Mouse (Mus musculus): ENCODE results near the gene Fdx1.

Gene Fdx1

GRCm38 (mm10) chr9:51962975-51963701 lies at the start of gene Fdx1:
TSS of gene Fdx1 (minus strand) at chr9:51963556.
- DNase-seq (ENCODE audit: low spot score in 2 of 2) = peak; percentile 51 to 77

GRCm38 (mm10) chr9:52012781-52013436 lies 49.6 kb upstream of the Fdx1 start:
- no peak for DNase-seq (ENCODE audit: low spot score in 2 of 2)

- DNase-seq (ENCODE audit: low spot score in 2 of 2) = no peak
Measured at GRCm38 (mm10) chr9:52012311-52012710, 49.0 kb upstream of the Fdx1 start.

- no peak for DNase-seq (ENCODE audit: low spot score in 2 of 2)
Measured at GRCm38 (mm10) chr9:52008511-52008910, 45.2 kb upstream of the Fdx1 start.

GRCm38 (mm10) chr9:52007341-52007740 lies 44.0 kb upstream of the Fdx1 start:
- DNase-seq (ENCODE audit: low spot score in 2 of 2) = no peak

GRCm38 (mm10) chr9:52003501-52003900 lies 40.1 kb upstream of the Fdx1 start:
- no peak for DNase-seq (ENCODE audit: low spot score in 2 of 2)

- DNase-seq (ENCODE audit: low spot score in 2 of 2) = no peak
Measured at GRCm38 (mm10) chr9:51995331-51996099, 32.2 kb upstream of the Fdx1 start.

- no peak for DNase-seq (ENCODE audit: low spot score in 2 of 2)
Measured at GRCm38 (mm10) chr9:51994636-51995260, 31.4 kb upstream of the Fdx1 start.

GRCm38 (mm10) chr9:51993486-51994275 lies 30.3 kb upstream of the Fdx1 start:
- DNase-seq (ENCODE audit: low spot score in 2 of 2) = peak; percentile 33 to 69

GRCm38 (mm10) chr9:51991241-51991876 lies 28.0 kb upstream of the Fdx1 start:
- no peak for DNase-seq (ENCODE audit: low spot score in 2 of 2)

- peak; percentile 39 to 78 for DNase-seq (ENCODE audit: low spot score in 2 of 2)
Measured at GRCm38 (mm10) chr9:51990828-51991227, 27.5 kb upstream of the Fdx1 start.

GRCm38 (mm10) chr9:51985493-51986099 lies 22.2 kb upstream of the Fdx1 start:
- no peak for DNase-seq (ENCODE audit: low spot score in 2 of 2)

GRCm38 (mm10) chr9:51981131-51981530 lies 17.8 kb upstream of the Fdx1 start:
- DNase-seq (ENCODE audit: low spot score in 2 of 2) = no peak

- no peak for DNase-seq (ENCODE audit: low spot score in 2 of 2)
Measured at GRCm38 (mm10) chr9:51979301-51979700, 15.9 kb upstream of the Fdx1 start.

- DNase-seq (ENCODE audit: low spot score in 2 of 2) = no peak
Measured at GRCm38 (mm10) chr9:51978545-51979259, 15.3 kb upstream of the Fdx1 start.

GRCm38 (mm10) chr9:51977439-51978000 lies 14.2 kb upstream of the Fdx1 start:
- DNase-seq (ENCODE audit: low spot score in 2 of 2) = peak; percentile 64 to 84

GRCm38 (mm10) chr9:51974871-51975270 lies 11.5 kb upstream of the Fdx1 start:
- no peak for DNase-seq (ENCODE audit: low spot score in 2 of 2)

GRCm38 (mm10) chr9:51973846-51974245 lies 10.5 kb upstream of the Fdx1 start:
- no peak for DNase-seq (ENCODE audit: low spot score in 2 of 2)

GRCm38 (mm10) chr9:51966373-51966772 lies 3.0 kb upstream of the Fdx1 start:
- no peak for DNase-seq (ENCODE audit: low spot score in 2 of 2)
